Mouse (Mus musculus): ENCODE measurements around the gene Gm44965.
A peak's percentile ranks its signal among the peaks of the same experiment; 100 is the strongest.

Gm44965 gene

GRCm38 (mm10) chr6:48593158-48594042 is at the start of gene Gm44965, which contains the start of gene Repin1:
TSS of gene Gm44965 (plus strand) at chr6:48593941.
TSS of gene Repin1 (plus strand) at chr6:48593883.
- DNase-seq (ENCODE audit: low read depth): peak; percentile 66

DNA sequence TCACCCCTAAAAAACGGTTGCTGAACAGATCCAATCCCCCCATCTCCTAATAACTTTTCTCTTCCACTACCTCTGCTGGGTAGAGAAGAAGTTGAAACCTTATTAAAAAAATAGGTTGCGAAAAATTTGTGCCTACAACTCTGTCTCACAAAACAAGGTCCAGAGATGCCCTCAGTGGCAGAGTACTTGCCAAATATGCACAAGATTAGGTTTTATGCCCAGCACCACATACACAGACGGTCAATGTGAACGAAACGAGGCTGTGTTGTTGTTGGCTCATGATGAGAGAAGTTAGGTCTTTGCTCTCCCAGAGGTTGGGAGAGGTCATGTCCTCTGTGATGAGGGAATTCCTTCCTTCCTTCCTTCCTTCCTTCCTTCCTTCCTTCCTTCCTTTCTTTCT is 48.5 kb upstream of the Gm44965 start:
- DNase-seq (ENCODE audit: low read depth): no peak

GRCm38 (mm10) chr6:48546271-48546670 is 47.5 kb upstream of the Gm44965 start:
- peak; percentile 70 for DNase-seq (ENCODE audit: low read depth)

DNA sequence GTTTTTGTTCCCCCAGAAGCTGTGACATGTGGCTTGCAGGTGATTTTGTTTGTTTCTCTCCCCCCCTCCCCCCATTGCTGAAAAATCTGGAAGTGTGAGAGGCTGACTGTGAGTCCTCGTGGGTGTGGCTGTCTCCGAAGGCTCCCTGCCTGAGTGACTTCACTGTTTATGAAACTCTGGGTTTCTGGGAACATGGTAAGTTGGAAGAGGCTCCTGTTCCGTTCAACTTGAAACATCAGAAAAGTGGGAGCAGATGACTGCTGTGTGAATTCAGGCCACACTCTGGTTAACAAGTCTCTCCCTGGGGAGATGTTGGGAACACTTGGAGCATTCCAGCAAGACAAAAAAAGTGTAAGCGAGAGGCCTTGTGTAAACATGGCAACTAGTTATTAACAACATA is 46.9 kb upstream of the Gm44965 start:
- no peak for DNase-seq (ENCODE audit: low read depth)

DNA sequence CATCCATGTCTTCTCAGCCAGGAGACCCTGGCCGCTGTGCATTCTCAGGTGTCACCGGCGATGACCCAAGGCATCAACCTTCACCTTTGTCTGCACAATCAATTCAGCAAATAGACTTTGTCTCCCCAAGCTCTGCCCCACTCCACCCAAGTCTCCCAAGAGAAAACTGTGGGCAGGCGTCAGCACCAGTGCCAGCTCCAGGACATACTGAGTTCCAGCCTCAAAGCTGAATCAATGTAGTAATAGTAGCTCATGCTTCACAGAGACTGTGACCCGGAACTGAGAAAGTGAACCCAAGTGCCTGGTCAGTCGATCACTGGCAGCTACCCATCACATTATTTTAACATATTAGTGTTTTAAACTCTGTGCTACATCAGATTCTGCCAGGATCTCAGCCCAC is 45.4 kb upstream of the Gm44965 start:
- no peak for DNase-seq (ENCODE audit: low read depth)

DNA sequence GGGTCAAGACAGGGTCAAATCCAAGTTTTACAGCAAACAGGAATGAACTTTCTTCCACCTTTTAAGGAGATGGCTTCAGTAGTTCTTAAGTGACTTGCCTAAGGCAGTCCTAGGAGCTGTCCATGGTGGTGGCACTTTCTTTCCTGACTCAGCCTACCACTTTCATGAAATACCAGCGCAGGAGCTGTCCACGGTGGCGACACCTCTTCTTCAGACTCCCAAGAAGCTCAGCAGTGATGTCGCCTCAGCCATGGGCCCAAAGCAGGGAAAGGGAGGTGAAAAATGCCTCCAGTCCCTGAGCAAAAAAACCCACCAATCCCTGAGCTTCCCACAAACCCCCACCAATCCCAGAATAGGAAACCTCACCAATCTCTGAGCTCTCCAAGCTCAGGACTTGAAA is 40.8 kb upstream of the Gm44965 start:
- DNase-seq (ENCODE audit: low read depth): peak; percentile 61

DNA sequence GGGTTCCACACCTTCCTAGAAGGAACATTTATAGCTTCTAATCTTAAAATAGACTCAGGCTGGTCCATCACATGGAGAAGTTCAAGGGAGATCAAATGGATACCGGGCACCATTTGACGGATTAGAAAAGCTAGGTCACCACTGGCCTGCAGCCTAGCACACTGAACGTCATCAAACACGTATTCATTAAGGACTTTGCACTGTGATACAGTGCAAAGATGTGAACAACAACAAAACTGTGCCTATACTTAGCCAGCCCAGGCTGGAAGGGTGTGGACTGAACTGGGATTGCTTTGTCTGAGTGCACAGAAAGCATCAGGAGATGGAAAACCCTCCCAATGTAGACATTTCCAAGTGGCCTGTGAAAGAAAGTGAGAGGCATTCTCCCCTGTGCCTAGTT is 39.9 kb upstream of the Gm44965 start:
- no peak for DNase-seq (ENCODE audit: low read depth)

DNA sequence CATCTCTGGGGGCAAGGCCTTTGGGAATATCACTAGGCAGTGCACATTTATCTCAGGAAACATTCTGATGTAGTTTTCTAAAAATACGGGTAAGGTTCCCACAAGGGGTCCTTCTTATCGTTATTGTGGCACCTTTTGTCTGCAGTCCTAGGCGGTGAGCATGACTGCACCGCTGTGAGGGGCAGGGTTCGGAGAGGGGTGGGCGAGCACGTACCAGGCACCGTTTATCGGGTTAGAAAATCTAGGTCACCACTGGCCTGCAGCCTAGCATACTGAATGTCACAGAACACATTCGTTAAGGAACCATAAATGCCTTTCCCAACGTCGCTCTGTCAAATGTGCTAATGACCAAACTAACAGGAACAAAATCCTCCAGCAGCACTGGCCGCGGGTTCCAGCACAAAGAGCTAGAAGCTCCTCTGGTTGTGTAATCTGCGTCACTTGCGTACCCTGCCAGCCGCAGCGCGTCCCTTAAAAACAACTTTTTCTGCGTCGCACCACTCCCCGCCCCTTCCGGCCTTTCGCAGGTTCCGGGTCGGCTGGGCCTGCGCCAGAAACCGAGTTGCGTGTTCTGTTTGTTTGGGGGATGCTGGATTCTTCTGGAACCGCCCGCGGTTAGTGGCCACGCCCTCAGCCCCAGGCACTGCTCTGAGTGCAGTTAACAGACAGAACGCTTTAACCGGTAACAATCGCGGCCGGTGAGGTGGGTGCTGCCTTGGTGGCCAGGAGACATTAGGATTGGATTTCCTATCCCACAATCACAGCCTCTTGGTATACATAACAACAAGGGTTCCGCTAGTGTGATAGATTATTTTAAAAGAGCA is 39.2 kb upstream of the Gm44965 start, which contains the start of gene Lrrc61:
TSS of gene Lrrc61 (plus strand) at position 517 of the 824 bp plus-strand sequence.
- DNase-seq (ENCODE audit: low read depth): peak; percentile 98

- DNase-seq (ENCODE audit: low read depth): peak; percentile 55
These were observed 38.4 kb upstream of the Gm44965 start for GRCm38 (mm10) chr6:48555104-48555890.

- DNase-seq (ENCODE audit: low read depth): no peak
These were observed 37.8 kb upstream of the Gm44965 start for GRCm38 (mm10) chr6:48555956-48556355.

DNA sequence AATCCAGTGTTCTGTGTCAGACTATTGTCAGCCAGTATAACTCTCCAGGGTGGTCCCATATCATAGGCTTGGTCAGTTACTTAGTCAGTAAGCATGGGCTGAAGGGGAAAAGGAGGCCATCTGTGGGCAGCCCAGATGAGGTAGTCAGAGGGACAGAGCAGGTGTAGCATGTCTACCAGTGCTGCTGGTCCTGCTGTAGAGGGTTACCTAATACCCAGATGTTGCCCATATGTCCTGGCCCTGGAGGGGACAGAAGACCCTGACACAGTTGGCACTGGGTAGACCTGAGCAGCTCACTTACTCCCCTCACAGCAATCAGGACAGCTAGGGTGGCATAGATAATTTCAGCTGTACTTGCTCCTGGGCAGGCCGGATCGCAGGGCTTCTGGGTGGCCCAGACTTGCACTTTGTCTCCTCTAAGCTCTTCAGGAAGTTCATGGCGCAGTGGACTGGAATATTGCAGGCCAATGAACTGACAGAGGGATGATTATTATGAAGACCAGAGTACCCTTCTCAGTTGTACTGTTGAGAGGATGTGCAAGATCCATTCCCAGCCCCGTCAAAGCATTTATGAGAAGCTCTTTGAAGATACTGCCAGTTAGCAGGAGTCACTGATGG is 27.9 kb upstream of the Gm44965 start:
- DNase-seq (ENCODE audit: low read depth): no peak

- DNase-seq (ENCODE audit: low read depth): no peak
These were observed 27.4 kb upstream of the Gm44965 start for GRCm38 (mm10) chr6:48566312-48566711.

DNA sequence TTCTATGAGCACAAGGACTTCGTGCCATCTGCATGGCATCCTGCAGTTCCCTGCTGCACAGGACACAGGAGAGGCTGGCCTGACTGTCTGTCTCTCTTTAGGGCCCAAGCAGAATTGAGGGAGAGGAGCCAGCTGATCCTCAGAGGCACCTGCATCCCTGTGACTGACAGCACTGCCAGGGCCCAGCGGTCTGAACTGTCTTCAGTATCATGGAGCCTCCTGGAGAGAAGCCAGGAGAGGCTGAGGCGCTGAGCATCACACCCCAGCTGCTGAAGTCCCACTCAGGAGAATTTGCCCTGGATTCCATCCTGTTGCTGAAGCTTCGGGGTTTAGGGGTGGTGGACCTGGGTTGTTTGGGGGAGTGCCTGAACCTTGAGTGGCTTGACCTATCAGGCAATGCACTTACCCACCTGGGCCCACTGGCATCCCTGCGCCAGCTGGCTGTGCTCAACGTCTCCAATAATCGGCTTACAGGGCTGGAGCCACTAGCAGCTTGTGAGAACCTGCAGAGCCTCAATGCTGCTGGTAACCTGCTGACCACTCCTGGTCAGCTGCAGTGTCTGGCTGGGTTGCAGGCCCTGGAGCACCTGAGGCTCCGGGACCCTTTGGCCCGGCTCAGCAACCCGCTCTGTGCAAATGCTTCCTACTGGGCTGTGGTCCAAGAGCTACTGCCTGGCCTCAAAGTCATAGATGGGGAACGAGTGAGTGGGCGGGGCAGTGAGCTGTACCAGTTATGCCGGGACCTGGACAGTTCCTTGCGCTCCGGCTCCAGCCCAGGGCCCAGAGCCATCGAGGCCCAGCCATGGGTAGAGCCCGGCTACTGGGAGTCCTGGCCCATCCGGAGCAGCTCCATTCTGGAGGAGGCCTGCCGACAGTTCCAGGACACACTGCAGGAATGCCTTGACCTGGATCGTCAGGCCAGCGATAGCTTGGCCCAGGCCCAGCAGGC is 25.4 kb upstream of the Gm44965 start:
- DNase-seq (ENCODE audit: low read depth): no peak

DNA sequence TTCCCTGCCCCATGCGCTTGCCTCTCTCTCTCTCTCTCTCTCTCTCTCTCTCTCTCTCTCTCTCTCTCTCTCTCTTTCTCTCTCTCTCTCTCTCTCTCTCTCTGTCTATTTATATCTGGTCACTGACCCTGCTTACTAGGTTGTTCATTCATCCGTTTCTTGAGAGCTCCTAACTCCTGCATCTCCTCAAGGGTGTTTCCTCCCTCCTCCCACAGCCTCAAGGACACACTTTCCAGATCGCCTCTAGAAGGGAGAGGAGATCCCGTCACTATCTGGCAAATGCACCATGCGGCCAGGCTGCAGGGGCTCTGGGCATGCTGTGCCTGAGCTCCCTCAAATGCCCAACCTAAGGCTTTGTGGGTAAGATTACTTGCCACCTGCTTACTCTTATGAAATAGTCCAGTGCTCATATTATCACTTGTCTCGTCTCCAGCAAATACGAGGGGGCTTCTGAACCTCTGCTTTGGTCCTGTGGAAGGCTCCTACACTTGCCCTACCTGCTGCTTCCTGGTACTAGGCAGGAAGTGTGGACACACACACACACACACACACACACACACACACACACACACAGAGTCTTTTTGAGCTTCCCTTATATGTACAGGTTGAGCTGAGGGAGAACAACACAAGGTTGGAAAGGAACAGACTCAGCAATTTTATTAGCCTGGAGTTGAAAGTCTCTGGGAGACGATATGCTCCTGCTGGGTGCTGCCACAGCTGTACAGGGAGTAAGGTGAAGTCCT is 24.5 kb upstream of the Gm44965 start:
- DNase-seq (ENCODE audit: low read depth): peak; percentile 57

GRCm38 (mm10) chr6:48572014-48572413 is 21.7 kb upstream of the Gm44965 start:
- DNase-seq (ENCODE audit: low read depth): no peak

DNA sequence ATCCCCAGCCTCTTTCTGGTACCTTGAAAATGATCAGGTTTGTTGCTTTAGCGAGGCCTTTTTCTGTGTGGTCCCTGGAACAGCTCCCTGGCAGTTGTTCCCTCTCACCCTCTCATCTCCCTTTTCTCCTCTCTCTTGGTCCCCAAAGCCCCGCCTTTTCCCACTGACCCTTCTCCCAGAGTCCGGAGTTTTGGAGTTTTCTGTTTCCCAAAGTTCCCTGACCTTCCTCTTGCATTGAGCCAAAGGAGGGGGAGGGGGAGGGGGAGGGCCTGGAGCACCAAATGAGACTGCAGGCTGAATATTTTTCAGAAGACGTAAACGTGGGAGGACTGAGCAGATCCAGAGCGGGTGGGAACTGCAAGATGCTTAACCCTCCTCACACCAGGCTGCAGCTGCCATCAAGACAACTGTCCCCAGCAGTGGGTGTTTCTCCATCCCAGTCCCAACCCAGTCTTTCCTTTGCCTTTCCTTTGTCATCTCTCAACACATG is 21.1 kb upstream of the Gm44965 start, which contains the start of gene Rarres2:
TSS of gene Rarres2 (minus strand) at position 218 of the 490 bp plus-strand sequence.
- DNase-seq (ENCODE audit: low read depth): no peak

GRCm38 (mm10) chr6:48573280-48573679 is 20.5 kb upstream of the Gm44965 start:
- no peak for DNase-seq (ENCODE audit: low read depth)

- DNase-seq (ENCODE audit: low read depth): no peak
These were observed 19.8 kb upstream of the Gm44965 start for GRCm38 (mm10) chr6:48573981-48574380.

DNA sequence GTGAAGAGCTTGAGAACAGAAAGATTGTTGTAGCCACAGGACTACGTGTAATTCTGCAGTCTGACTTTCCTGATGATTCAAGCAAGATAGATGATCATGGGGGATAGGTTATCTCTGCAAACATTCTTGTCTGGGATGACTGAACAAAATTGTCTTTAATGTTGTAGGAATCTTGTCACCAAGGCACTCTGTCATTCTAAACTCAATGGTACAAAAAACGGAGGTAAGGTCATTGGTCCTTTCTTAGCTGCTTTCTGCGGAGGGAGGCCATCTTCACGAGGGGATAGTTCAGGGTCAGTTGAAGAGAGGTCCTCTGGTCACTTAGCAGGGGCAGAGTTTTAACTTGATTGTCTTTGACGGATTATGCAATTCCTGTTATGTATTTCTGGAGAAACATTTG is 15.0 kb upstream of the Gm44965 start:
- DNase-seq (ENCODE audit: low read depth): no peak
